Mouse (Mus musculus): ENCODE measurements at regions not wholly inside any gene's neighbourhood (a gene's known extent, or its start where the extent isn't known, plus 50 kb on each side); places are given as distances from the start of the nearest gene placed in this dataset.

- no peak for DNase-seq (ENCODE audit: low spot score in 2 of 2)
Measured at GRCm38 (mm10) chr10:96955036-96955775, 338.4 kb downstream of the Btg1 start.

DNA sequence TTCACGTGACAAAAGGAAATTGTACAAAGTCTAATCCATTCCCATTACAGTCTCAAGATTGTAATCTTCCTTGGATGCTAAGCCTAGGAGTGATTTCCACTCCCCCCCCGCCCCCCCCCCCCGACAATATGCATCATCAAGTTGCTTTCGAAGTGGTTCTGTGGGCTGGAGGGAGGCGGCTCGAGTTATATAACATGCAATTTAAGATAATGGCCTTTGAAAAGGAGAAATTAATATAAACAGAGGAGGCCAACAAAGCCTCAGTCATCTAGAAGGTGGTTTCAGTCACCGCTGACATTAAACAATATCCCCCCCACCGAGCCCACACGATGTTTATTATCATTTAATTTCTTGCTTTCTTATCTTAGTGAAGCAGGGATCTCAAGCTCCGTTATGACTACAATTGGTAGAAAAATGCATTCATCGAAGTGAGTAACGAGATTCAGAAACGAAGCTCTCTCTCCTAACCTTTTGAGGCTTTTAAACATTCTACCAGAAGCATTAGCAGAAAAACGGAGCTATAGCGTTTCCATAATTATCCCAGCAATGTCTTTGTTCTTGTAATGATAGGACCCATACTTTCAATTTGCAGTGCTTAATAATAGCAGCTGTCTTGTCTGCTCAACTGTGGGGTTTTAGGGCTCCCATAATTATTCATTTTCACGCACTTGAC lies 339.1 kb downstream of the Btg1 start:
- DNase-seq (ENCODE audit: low spot score in 2 of 2) = no peak

GRCm38 (mm10) chr10:96956449-96956834 lies 339.6 kb downstream of the Btg1 start:
- no peak for DNase-seq (ENCODE audit: low spot score in 2 of 2)

DNA sequence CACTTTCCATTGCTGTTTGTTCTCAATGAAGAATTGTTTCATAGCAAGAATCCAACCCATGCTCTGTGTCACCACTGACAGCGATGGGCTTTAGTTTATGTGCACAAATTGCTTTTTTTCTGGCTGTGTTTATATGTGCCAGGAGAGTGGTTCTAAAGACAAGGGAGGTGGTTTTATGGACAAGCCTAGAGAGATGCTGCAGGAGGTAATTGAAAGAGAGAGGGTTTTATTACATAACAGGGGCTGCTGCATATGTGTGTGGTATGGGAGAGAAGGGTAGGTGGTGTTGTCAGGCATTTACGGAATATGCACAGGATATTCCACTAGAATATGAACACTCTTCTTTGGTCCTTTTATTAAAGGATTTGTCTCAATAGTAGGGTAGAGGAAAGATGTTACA lies 340.2 kb downstream of the Btg1 start:
- no peak for DNase-seq (ENCODE audit: low spot score in 2 of 2)

DNA sequence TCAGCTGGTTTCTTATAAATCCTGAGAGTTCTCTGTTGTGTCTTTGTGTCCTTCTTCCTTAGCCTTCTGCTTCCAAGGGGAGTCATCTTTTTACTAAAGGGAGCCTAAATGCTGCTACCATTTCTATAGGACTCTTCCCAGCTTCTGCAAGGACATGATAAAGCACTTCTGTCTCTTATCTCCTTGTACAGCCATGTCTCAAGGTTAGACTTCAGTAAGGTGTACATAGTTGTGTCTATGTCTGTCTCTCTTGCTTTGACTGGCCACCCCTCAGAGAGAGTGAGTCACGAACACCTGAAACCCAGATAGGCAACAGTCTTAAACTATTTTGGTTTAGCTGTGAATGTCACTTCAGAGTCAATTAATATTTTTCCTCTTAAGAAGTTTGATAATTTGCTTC lies 353.0 kb downstream of the Btg1 start:
- DNase-seq (ENCODE audit: low spot score in 2 of 2) = no peak

DNA sequence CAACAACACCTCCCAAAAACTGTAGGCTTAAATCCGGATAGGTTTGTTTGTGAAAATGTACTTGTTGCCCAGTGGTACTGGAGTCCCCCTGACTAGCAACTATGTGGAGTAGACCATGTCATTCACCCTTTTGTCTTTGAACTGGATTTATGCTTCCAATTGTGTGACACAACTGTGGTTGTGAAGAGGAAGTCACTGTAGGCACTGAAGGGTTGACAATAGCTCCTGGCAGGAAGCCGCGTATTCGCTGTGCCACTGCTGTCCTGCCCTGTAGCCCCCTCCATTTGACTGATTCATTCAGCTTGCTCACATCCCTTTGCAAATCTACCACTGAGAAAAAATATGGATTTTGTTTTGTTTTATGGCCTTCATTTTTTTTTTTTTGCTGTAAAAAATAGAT lies 353.9 kb downstream of the Btg1 start:
- DNase-seq (ENCODE audit: low spot score in 2 of 2) = no peak

- no peak for DNase-seq (ENCODE audit: low spot score in 2 of 2)
Measured at GRCm38 (mm10) chr10:96971810-96972209, 355.0 kb downstream of the Btg1 start.

- DNase-seq (ENCODE audit: low spot score in 2 of 2) = no peak
Measured at GRCm38 (mm10) chr10:96974326-96974977, 357.6 kb downstream of the Btg1 start.

GRCm38 (mm10) chr10:96976691-96977090 lies 359.9 kb downstream of the Btg1 start:
- no peak for DNase-seq (ENCODE audit: low spot score in 2 of 2)

- DNase-seq (ENCODE audit: low spot score in 2 of 2) = no peak
Measured at GRCm38 (mm10) chr10:96980494-96980831, 363.7 kb downstream of the Btg1 start.

DNA sequence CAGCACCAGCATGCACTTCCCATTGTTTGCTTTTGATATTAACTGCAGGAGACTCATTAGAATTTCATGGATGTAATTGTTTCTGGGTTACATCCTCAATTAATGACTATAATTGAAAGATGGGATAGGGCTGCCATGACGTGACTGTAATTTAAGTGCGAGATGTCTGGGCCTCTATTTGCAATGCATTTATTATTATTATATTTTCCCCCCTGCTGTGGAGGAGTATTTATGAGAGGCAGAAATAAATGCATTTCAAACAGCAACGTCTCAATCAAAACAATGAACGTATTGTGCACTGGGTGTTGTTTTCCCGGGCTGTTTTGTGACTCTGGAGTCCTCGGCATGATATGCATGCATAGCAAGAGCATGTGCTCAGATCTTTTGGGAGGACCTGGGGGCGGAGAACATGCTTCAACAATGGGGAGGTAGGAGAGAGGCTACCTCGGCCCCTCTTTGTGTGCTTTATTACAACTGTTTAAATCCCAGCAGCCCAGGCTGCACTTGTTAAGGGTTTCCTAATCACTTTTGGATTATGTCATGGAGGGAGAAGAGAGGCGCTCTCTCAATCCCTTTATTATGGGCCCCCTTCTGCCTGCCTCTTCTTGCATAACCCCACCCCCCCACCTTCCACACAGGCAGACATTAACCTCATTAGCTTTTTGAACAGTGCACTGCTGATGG lies 364.2 kb downstream of the Btg1 start:
- DNase-seq (ENCODE audit: low spot score in 2 of 2) = no peak

DNA sequence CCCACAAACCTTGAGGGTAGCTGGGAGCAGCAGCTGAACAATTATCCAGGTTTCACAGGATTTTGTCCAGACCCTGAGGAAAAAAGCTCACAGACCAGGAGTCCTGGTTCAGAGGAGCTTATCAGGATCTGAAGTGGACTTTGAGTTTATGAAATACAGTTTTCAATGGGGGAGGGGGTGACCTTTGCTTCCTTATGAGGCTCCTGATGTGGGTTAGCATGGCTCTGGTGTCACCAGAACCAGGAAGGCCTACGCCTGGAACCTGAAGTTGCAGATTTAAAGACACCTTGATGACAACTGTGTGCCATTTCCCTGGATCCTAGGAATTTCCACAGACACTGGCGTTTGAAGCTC lies 364.7 kb downstream of the Btg1 start:
- no peak for DNase-seq (ENCODE audit: low spot score in 2 of 2)

DNA sequence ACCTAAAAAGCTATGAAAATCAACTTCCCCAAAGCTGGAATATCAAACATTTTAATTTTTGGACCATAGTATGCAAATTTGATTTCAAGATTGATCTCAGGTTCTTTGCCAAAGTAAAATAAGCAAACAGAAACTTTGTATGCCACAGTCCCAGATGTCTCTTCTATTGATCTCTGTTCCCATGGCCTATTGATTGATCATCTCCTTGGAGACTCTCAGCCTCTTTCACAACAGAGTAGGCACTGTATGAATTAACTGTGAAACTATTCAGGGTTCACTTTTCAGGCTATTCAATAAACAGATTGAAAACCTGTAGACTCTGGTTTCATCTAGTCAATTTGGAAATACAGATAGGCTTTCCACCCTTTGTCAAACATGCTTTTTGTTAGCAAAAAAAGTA lies 384.1 kb downstream of the Btg1 start:
- DNase-seq (ENCODE audit: low spot score in 2 of 2) = no peak

- no peak for DNase-seq (ENCODE audit: low spot score in 2 of 2)
Measured at GRCm38 (mm10) chr10:97008873-97009272, 392.1 kb downstream of the Btg1 start.

GRCm38 (mm10) chr10:97009859-97010258 lies 393.1 kb downstream of the Btg1 start:
- no peak for DNase-seq (ENCODE audit: low spot score in 2 of 2)

DNA sequence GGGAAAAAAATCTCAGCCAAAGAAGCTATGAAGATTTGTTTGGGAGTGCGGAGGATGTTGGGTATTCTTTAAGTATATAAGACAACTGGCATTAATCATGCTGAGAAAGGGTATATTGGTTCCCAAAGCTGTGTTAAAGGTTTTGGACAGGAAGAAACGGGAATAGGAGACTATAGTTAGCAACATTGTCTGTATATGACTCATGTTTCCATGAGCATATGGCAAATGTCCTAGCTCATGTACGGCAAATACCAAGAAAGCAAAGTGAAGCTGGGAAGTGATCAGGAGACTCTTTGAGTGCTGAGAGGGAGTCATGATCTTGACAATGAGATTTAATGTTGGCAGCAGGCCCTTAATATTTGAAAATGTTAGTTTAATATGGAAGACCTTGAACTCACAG lies 401.8 kb downstream of the Btg1 start:
- DNase-seq (ENCODE audit: low spot score in 2 of 2) = no peak

DNA sequence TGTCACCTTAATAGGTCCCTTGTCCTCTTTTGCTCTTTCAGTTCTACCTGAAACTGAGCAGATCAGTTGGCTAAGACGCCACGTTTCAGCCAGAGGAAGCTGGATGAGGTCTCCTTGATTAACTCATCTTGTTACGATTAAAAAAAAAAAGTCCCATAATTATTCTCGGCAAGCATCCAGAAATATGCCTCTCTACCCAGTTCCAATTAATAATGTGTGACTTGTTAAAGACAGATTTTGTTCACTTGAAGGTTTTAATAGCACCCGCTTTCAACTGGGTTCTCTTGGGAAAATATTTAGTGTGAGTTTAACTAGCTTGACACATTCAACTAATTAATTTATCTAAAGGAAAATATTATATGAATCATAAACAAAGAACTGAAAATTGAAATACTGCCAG lies 412.0 kb downstream of the Btg1 start:
- DNase-seq (ENCODE audit: low spot score in 2 of 2) = no peak

GRCm38 (mm10) chr10:97030996-97031395 lies 414.2 kb downstream of the Btg1 start:
- no peak for DNase-seq (ENCODE audit: low spot score in 2 of 2)

DNA sequence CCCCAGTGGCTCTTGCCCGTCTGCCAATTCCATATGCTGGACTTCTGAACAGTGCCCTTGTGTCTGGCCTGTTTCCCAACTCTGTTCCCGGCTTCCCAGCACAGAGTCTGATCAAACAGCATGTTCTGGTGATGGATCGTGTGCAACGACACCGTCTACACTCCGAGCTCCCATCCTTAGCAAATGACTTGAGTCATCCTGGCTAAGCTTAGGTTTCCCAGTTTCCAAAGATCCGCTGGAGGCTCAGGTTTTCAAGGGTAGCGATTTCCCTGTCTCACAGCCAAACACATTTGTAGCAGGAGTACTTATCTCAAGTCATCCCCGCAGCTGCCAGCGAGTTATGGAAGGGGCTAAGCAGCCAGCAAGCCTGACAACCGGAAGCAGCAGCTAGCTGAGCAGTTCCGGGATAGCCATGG lies 418.6 kb downstream of the Btg1 start:
- DNase-seq (ENCODE audit: low spot score in 2 of 2) = peak in 1 of 2 experiments; percentile 18

- DNase-seq (ENCODE audit: low spot score in 2 of 2) = no peak
Measured at GRCm38 (mm10) chr10:97038025-97038424, 421.2 kb downstream of the Btg1 start.

DNA sequence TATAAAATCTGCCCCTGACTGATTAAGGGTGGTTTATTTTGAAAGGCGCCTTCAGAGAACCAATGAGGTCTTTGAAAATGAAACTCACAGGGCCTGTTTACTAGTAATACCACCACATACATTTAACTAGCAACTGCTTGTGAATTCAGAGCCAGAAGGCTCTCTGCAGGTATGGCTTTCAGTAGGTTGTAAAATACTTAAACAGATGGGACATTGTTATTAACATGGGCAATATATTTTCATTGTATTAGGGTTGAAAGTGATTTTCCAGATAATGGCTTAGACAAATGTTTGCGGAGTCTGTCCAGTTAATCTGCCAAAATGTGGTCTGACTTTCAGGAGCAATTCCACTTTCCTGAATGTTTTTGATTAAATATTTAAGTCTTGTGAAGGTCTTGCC lies 430.8 kb downstream of the Btg1 start:
- DNase-seq (ENCODE audit: low spot score in 2 of 2) = no peak

DNA sequence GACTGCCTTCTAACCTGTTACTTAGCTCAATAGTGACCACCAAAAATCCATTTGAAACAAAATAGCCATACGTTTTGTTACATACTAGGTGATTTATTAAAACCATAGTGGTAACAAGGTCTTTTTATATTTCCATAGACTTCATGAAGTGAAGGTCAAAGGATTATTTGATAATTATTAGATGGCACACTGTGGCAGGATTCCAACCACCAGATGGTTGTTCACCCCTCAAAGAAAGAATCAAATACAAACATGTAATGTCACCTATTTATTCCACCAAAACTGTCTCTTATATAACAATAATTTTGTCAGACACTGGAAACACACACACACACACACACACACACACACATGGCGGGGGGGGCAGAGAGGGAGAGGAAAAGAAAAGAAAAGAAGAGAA lies 431.2 kb downstream of the Btg1 start:
- DNase-seq (ENCODE audit: low spot score in 2 of 2) = no peak

- DNase-seq (ENCODE audit: low spot score in 2 of 2) = no peak
Measured at GRCm38 (mm10) chr10:97054472-97054871, 424.9 kb upstream of the Dcn start.
